Mouse (Mus musculus): ENCODE measurements at regions not wholly inside any gene's neighbourhood (a gene's known extent, or its start where the extent isn't known, plus 50 kb on each side); places are given as distances from the start of the nearest gene placed in this dataset.

DNA sequence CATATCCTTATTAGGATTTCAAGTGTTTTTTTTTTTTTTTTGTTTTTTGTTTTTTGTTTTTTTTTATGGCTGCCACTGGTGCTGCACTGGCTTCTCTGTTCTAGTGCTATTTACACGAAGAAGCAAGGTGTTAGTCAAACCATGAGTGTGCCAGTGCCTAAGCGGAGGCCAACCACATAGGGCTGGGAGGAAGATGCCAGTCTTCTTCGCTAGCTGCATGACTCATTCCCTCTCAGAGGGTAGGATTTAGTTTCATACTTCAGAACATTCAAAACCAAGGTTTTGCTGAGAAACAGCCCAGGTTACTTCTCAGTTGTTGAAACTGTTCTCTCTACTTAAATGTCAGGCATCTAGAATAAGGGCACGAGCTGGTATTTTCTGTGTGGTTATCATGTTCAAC, 72.6 kb downstream of the Icos start:
- TF ChIP-seq NANOG (IDR thresholded peaks at IDR 0.05; ENCODE audit: borderline replicate concordance, low read length): no peak
- TF ChIP-seq POU5F1 (IDR thresholded peaks at IDR 0.05; ENCODE audit: borderline replicate concordance, low read length): no peak
- TF ChIP-seq CTCF (conservative IDR thresholded peaks at IDR 0.05; ENCODE audit: low read length): no peak
- Histone ChIP-seq H3K36me3 (ENCODE audit: insufficient read depth, low read length) (no peaks in the 10 kb centered on the region), H3K4me3 (replicated peaks; ENCODE audit: low read length) (no peak overlapping the region), H3K9me3 (ENCODE audit: low read length) (no peaks in the 10 kb centered on the region), H3K27me3 (ENCODE audit: insufficient read depth, low read length) (no peaks in the 10 kb centered on the region), H3K4me1 (replicated peaks; ENCODE audit: low read depth, low read length) (no peaks in the 10 kb centered on the region)

DNA sequence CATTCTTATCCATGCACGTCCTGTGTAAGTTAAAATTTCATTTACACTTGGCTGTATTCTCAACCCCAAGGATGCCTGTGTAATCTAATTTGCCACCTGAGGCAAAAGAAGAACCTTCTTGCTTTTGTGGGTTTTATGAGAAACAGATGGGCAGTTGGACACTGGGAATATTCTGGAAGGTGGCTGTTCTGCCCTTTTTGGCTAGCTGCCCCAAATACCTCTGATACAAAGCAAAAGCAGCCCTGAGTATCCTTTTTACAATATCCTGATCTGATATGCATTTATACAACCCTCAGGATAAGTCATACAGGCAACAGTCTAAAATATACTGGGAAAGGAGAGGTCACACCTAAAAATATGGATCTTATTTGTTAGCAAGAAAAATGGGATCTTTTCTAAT, 75.9 kb downstream of the Icos start:
- no peaks in the 10 kb centered on the region for H3K36me3 ChIP-seq (ENCODE audit: insufficient read depth, low read length)
- no peaks in the 10 kb centered on the region for H3K27me3 ChIP-seq (ENCODE audit: insufficient read depth, low read length)
- TF ChIP-seq POU5F1 (IDR thresholded peaks at IDR 0.05; ENCODE audit: borderline replicate concordance, low read length) (no peak), CTCF (conservative IDR thresholded peaks at IDR 0.05; ENCODE audit: low read length) (no peak), NANOG (IDR thresholded peaks at IDR 0.05; ENCODE audit: borderline replicate concordance, low read length) (no peak)
- H3K4me1 ChIP-seq (replicated peaks; ENCODE audit: low read depth, low read length): no peaks in the 10 kb centered on the region
- H3K9me3 ChIP-seq (ENCODE audit: low read length): no peaks in the 10 kb centered on the region
- no peak overlapping the region for H3K4me3 ChIP-seq (replicated peaks; ENCODE audit: low read length)

DNA sequence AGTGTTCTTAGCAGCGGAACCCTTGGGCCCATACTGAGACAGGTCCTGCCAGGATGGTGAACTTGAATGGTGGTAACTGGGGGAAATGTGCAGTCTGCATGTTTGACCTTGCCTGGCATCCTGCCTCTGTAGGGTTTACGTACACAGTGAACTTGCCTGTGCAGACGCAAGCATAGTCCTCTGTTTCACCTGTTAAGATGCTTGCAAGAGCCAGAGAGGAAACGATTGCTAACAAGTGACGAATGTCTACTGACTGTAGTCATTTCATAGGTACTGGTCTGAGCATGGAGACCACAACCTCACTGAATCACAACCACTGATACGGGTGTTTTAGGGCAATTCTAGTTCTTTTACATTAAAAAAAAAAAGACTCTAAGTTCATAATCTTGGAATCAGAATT, 76.7 kb downstream of the Icos start:
- no peak overlapping the region for H3K4me3 ChIP-seq (replicated peaks; ENCODE audit: low read length)
- H3K9me3 ChIP-seq (ENCODE audit: low read length): no peaks in the 10 kb centered on the region
- H3K4me1 ChIP-seq (replicated peaks; ENCODE audit: low read depth, low read length): no peaks in the 10 kb centered on the region
- no peaks in the 10 kb centered on the region for H3K27me3 ChIP-seq (ENCODE audit: insufficient read depth, low read length)
- H3K36me3 ChIP-seq (ENCODE audit: insufficient read depth, low read length): no peaks in the 10 kb centered on the region
- TF ChIP-seq NANOG (IDR thresholded peaks at IDR 0.05; ENCODE audit: borderline replicate concordance, low read length) (no peak), POU5F1 (IDR thresholded peaks at IDR 0.05; ENCODE audit: borderline replicate concordance, low read length) (no peak), CTCF (conservative IDR thresholded peaks at IDR 0.05; ENCODE audit: low read length) (no peak)

DNA sequence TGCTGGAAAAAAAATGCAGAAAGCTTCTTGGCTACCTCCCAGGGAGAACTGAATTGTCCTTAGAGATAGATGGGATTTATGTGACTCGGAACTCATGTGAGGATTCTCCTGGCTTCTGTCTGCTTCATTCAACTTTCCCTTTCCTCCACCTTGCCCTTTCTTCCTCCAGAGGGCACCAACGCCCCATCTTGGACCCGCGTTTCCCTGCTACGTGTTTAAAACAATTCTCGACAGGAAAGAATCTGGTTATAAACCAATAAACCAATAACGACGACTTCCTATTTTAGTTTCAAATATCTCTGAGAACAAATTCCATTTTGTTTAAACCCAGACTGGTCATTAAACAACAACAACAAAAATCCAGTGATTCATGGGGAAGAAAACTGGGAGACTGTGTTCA, 77.4 kb downstream of the Icos start:
- no peaks in the 10 kb centered on the region for H3K9me3 ChIP-seq (ENCODE audit: low read length)
- no peak overlapping the region for H3K4me3 ChIP-seq (replicated peaks; ENCODE audit: low read length)
- H3K36me3 ChIP-seq (ENCODE audit: insufficient read depth, low read length): no peaks in the 10 kb centered on the region
- peak; percentile 49 for TF ChIP-seq CTCF (conservative IDR thresholded peaks at IDR 0.05; ENCODE audit: low read length)
- TF ChIP-seq POU5F1 (IDR thresholded peaks at IDR 0.05; ENCODE audit: borderline replicate concordance, low read length): no peak
- H3K4me1 ChIP-seq (replicated peaks; ENCODE audit: low read depth, low read length): no peaks in the 10 kb centered on the region
- H3K27me3 ChIP-seq (ENCODE audit: insufficient read depth, low read length): no peaks in the 10 kb centered on the region

DNA sequence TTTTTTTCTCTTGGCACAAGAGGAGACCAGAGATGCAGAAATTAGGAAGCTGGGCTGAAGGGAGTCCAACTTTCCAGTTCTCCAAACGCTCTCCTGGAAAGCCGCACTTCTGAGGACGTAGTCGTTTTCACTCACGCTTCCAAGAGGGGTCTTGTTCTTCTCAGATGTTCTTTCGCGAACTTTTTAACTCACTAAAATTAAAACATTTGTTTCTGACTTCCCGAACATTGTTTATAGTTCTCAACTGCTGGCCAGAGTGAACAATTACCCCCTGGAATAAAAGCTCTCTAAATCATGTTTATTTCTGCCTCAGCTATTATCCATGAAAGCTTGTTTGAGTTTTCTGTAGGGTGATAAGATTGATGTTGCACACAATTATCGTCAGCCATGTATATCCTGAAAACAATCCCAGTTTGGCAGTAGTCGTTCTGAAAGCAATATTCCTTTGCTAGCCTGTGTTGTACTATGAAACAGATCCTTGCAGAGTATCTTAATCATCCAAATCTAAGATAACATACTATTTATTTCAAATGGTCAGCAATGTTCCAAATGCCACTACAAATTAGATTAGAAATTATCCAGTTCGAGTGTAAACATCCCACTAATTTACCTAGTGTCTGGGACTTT, 82.3 kb downstream of the Icos start:
- no peak overlapping the region for H3K4me3 ChIP-seq (replicated peaks; ENCODE audit: low read length)
- no peaks in the 10 kb centered on the region for H3K4me1 ChIP-seq (replicated peaks; ENCODE audit: low read depth, low read length)
- H3K36me3 ChIP-seq (ENCODE audit: insufficient read depth, low read length): no peaks in the 10 kb centered on the region
- TF ChIP-seq NANOG (IDR thresholded peaks at IDR 0.05; ENCODE audit: borderline replicate concordance, low read length): no peak
- no peak for TF ChIP-seq CTCF (conservative IDR thresholded peaks at IDR 0.05; ENCODE audit: low read length)
- no peak for TF ChIP-seq POU5F1 (IDR thresholded peaks at IDR 0.05; ENCODE audit: borderline replicate concordance, low read length)
- H3K27me3 ChIP-seq (ENCODE audit: insufficient read depth, low read length): no peaks in the 10 kb centered on the region
- H3K9me3 ChIP-seq (ENCODE audit: low read length): no peaks in the 10 kb centered on the region

DNA sequence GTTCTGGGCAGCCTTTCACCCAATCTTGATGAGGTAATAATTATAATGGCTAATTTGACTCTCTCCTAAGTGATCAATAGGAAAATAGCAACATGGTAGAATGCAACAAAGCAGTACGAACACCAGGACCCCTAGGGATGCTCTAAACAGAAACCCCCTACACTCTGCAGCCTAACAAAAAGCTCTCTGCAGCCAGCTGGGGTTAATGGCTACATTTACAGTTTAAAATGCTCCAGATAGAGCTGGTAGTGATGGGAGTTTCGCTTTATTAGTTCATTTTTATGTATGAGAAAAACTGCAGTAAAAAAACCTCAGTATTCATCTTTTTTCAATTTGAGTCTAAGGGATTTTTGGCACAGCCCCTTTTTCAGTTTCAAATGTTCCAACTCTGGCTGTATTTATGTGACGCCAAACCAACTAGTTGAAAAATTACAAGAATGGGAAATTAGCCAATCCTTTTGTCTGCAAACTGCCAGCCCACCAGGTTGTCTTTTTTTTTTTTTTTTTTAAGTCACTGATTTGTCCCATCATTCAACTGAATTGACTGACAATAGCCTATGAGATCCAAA, 84.2 kb downstream of the Icos start:
- Histone ChIP-seq H3K9me3 (ENCODE audit: low read length) (no peaks in the 10 kb centered on the region), H3K4me1 (replicated peaks; ENCODE audit: low read depth, low read length) (no peaks in the 10 kb centered on the region), H3K36me3 (ENCODE audit: insufficient read depth, low read length) (no peaks in the 10 kb centered on the region), H3K4me3 (replicated peaks; ENCODE audit: low read length) (no peak overlapping the region), H3K27me3 (ENCODE audit: insufficient read depth, low read length) (no peaks in the 10 kb centered on the region)
- no peak for TF ChIP-seq POU5F1 (IDR thresholded peaks at IDR 0.05; ENCODE audit: borderline replicate concordance, low read length)
- no peak for TF ChIP-seq NANOG (IDR thresholded peaks at IDR 0.05; ENCODE audit: borderline replicate concordance, low read length)
- TF ChIP-seq CTCF (conservative IDR thresholded peaks at IDR 0.05; ENCODE audit: low read length): no peak

DNA sequence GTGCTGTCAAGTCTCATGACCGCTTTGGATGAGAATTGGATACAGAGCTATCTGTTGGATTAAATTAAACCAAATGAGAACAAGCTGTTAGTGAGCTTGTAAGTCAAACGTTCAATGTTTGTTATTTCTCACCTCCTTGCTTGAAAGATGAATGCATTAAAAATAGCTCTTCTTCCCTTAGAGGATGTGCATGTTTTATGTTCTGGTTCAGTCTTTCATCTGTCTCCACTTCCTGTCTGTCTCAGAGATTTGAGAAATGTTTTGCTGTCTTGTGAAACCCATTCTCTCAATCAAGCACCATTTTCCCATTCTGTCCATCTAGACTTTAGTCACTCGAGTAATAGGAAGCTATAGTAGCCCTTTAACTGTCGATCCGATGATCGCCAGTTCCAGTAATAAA, 90.4 kb downstream of the Icos start:
- Histone ChIP-seq H3K4me1 (replicated peaks; ENCODE audit: low read depth, low read length) (no peaks in the 10 kb centered on the region), H3K4me3 (replicated peaks; ENCODE audit: low read length) (no peak overlapping the region), H3K27me3 (ENCODE audit: insufficient read depth, low read length) (no peaks in the 10 kb centered on the region), H3K9me3 (ENCODE audit: low read length) (no peaks in the 10 kb centered on the region), H3K36me3 (ENCODE audit: insufficient read depth, low read length) (no peaks in the 10 kb centered on the region)
- TF ChIP-seq POU5F1 (IDR thresholded peaks at IDR 0.05; ENCODE audit: borderline replicate concordance, low read length) (no peak), NANOG (IDR thresholded peaks at IDR 0.05; ENCODE audit: borderline replicate concordance, low read length) (no peak), CTCF (conservative IDR thresholded peaks at IDR 0.05; ENCODE audit: low read length) (no peak)

DNA sequence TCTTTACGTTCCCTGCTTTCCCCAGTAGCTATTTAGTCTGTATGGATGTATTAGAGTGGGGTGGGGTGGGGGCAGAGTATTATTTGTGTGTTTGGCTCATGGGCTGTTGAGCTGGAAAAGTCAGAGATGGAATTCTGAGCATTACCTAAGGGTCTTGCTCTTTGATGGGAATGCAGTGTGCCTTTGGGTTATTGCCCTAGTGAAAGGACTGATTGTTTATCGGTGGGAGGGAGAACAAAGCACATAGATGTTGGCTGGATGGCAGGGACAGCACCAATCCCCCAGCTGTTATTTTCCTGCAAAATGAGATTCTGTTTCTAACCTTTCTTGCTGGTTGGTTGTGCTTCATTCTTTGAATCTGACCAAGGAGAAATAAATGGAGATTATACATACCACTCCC, 96.4 kb downstream of the Icos start:
- Histone ChIP-seq H3K36me3 (ENCODE audit: insufficient read depth, low read length) (no peaks in the 10 kb centered on the region), H3K9me3 (ENCODE audit: low read length) (no peaks in the 10 kb centered on the region), H3K4me1 (replicated peaks; ENCODE audit: low read depth, low read length) (no peaks in the 10 kb centered on the region), H3K4me3 (replicated peaks; ENCODE audit: low read length) (no peak overlapping the region), H3K27me3 (ENCODE audit: insufficient read depth, low read length) (no peaks in the 10 kb centered on the region)
- TF ChIP-seq POU5F1 (IDR thresholded peaks at IDR 0.05; ENCODE audit: borderline replicate concordance, low read length) (no peak), CTCF (conservative IDR thresholded peaks at IDR 0.05; ENCODE audit: low read length) (no peak), NANOG (IDR thresholded peaks at IDR 0.05; ENCODE audit: borderline replicate concordance, low read length) (no peak)

DNA sequence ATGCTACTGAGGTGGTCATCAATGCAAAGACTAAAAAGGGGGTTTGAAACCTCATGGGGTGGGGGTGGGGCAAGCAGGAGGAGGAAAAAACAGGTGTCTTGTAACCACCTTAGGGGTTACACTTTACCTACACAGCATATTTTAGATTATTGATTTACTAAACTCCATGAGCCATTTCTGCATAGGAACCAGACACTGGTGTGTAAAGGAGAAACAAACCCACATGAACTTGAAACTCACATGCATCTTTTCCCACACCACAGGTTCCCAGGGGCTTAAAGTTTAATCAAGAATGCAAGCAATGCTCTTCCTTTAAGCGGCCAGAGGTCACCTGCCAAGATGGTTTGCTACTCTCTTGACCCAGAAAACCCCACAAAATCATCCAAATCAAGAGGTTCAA, 97.6 kb downstream of the Icos start:
- H3K9me3 ChIP-seq (ENCODE audit: low read length): no peaks in the 10 kb centered on the region
- no peaks in the 10 kb centered on the region for H3K27me3 ChIP-seq (ENCODE audit: insufficient read depth, low read length)
- H3K36me3 ChIP-seq (ENCODE audit: insufficient read depth, low read length): no peaks in the 10 kb centered on the region
- H3K4me3 ChIP-seq (replicated peaks; ENCODE audit: low read length): no peak overlapping the region
- TF ChIP-seq NANOG (IDR thresholded peaks at IDR 0.05; ENCODE audit: borderline replicate concordance, low read length) (no peak), CTCF (conservative IDR thresholded peaks at IDR 0.05; ENCODE audit: low read length) (no peak), POU5F1 (IDR thresholded peaks at IDR 0.05; ENCODE audit: borderline replicate concordance, low read length) (no peak)
- no peaks in the 10 kb centered on the region for H3K4me1 ChIP-seq (replicated peaks; ENCODE audit: low read depth, low read length)
